Mouse (Mus musculus): ENCODE measurements around the gene Dpyd. TPM values are rescaled to one million over a fixed set of nuclear protein-coding genes. Genes with fewer than 3 reads are reported as not detected.
A peak's percentile ranks its signal among the peaks of the same experiment; 100 is the strongest.

The Dpyd gene
- polyA plus RNA-seq, 1 experiment from 2014 or later: 3.6 TPM

DNA sequence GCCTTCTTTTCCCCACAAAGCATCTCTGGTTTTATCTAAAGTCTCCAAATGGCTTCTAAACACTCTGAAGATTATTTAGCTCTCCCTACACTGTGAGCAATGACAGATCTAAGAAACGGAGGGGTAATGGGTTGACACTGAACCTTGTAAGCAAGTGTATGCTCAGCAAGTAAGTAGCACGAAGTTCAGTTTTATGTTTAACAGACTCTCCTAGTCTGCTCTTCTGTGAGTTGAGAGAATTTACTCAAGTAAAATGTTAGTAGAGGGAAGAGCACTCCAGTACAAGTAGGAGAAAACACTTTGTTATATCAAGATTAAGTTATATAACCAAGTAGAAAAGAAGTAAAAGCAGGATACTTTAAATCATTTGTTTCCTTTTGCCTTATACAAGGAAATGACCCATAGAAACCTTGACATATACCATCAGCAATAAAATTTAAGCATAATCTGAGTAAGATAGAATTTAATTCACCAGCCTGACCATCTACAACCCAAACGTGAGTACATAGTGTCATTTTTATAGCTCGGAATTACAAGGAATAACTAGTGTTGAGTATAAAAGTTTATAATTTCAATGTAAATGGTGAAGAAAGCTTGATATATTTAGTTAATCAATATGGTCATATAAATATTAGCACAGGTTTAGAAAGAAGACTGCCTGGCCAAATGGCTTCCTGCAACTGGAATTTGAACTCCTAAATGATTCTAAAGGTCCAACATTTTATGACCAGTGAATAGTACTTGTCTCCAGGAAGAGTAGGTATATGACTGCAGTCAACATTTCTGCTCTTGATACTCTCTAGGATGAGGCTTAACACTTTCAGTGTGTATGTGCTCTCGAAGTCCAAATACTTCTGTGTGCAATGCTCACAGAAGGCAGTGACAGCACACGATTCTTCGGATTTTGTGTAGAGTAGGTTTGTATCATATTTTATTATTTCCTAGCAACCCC is 40.0 kb downstream of the Dpyd start:
- Histone ChIP-seq H3K36me3 (no peaks in the 10 kb centered on the region), H3K4me3 (no peak overlapping the region), H3K27ac (replicated peaks) (no peak overlapping the region), H3K27me3 (ENCODE audit: low read depth, poor library complexity, severe bottlenecking) (no peaks in the 10 kb centered on the region), H3K9me3 (replicated peaks) (no peaks in the 10 kb centered on the region), H3K4me1 (no peaks in the 10 kb centered on the region)
- WGBS: 92% methylated on average over 7 of the region's 7 CpGs
- no peak for DNase-seq (ENCODE audit: low spot score)

DNA sequence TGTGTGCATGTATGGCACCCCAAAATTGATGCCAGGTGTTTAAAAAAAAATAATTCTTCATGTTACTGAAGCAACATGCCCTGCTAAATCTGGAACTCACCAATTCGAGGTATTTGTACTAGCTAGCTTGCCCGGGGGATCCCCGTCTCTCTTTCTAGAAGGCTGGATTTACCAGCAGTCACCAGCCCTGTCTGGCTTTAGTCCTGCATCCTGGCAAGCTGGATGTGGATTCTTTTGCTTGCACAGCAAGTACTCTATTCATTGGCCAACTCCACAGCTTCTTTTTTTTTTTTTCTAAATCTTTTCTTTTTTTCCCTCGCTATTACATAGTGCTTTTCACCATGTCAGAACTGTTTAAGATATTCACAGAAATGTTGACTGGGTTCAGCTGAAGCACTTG is 46.8 kb downstream of the Dpyd start:
- WGBS: 88% methylated on average over 4 of the region's 4 CpGs
- Histone ChIP-seq H3K4me3 (no peak overlapping the region), H3K36me3 (no peaks in the 10 kb centered on the region), H3K27me3 (ENCODE audit: low read depth, poor library complexity, severe bottlenecking) (no peaks in the 10 kb centered on the region), H3K27ac (replicated peaks) (no peak overlapping the region), H3K4me1 (no peaks in the 10 kb centered on the region), H3K9me3 (replicated peaks) (no peaks in the 10 kb centered on the region)
- DNase-seq (ENCODE audit: low spot score): no peak

DNA sequence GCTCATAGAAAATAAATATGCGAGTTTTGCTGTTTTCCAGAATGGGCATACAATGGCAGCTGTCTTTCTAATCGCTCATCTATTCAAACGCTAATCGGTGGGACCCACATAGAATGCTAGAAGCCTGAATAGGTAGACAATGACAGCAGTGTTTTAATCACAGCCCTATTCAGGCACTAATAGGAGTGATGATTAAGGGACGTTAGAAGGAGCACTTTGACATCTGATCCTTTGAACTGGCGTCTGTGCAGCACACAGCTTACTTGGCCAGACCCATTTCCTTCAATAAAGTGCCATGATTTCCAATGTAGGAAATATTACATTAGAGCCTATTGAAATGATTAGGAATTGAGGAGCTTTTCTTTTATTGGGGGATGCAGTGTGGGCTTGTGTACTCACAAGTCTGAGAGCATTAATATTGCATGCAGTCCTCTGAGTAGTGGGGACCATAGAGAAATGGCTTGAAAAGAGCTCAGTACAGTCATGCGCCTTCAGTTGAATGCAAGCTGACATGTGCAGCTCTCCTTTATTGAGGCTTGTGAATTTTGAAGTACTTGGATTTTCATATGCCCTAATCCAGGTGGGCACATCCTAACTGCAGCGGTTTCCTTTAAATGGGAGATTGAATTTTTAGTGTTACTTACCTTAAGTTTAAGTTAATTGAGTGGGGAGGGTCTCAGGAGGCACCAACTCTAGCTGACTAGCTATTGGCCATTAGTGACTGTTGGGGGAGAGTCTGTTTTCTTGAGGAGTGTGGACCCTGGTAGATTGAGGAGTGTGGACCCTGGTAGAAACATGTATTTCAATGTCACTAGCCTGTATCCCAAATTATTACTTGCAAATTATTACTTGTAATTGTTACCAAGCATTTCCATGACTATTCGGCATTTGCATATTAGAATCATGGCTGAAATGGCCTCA is 64.8 kb downstream of the Dpyd start:
- no peaks in the 10 kb centered on the region for H3K27me3 ChIP-seq (ENCODE audit: low read depth, poor library complexity, severe bottlenecking)

DNA sequence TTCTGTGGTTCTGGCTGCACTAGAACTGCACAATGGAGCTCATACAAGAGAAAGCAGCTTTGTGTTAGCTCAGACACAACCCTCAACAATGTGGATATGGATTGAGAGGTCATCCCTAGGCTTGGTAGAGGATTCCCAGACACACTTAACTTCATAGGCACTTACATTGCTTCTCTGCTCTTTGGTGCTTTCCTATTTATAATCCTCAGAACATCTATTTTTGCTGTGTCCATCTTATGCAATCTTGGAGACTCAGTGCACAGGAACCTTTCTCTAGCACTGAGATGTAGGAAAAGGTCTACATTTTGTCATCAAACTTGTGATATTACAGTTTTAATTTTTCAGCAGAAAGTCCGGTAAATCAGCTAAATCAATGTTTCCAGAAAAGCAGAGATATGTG is 67.8 kb downstream of the Dpyd start:
- Histone ChIP-seq H3K36me3 (no peaks in the 10 kb centered on the region), H3K9me3 (replicated peaks) (no peaks in the 10 kb centered on the region), H3K27ac (replicated peaks) (no peak overlapping the region), H3K4me3 (no peak overlapping the region), H3K4me1 (peaks cover 14% of the 10 kb centered on the region), H3K27me3 (ENCODE audit: low read depth, poor library complexity, severe bottlenecking) (no peaks in the 10 kb centered on the region)
- whole genome bisulfite sequencing: 92% methylated on average over 1 of the region's 1 CpGs
- DNase-seq (ENCODE audit: low spot score): no peak

More for the DNA sequence above, 64.8 kb downstream of the Dpyd start:
- peaks cover 14% of the 10 kb centered on the region for H3K4me1 ChIP-seq
- no peaks in the 10 kb centered on the region for H3K9me3 ChIP-seq (replicated peaks)
- WGBS: 50% methylated on average over 9 of the region's 9 CpGs
- no peaks in the 10 kb centered on the region for H3K36me3 ChIP-seq
- no peak for DNase-seq (ENCODE audit: low spot score)
- H3K27ac ChIP-seq (replicated peaks): no peak overlapping the region
- no peak overlapping the region for H3K4me3 ChIP-seq

DNA sequence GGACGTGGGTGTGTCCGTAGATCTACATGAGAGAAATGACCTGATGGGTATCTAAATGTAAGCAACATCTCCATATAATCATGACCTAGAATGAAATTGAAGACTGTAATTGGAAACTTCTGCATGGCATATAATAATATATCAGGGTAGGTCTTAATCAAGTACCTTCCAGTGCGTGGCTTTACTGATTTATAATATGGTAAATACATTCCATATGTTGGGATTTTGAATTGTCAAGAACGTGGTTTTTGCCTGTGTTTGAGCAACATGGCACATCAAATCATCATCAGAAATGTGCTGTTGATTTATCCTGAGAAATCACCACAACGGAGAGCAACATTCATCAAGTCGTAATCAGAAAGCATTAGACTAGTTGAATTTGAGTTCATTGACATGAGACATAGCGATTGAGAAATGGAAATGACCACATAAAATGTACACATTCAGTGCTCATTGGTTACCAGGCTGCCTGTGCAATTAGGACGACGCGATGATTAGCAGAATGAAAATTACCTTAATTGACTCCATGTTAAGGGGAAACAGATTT is 84.2 kb downstream of the Dpyd start:
- WGBS: 94% methylated on average over 10 of the region's 10 CpGs
- DNase-seq (ENCODE audit: low spot score): no peak
- Histone ChIP-seq H3K36me3 (no peaks in the 10 kb centered on the region), H3K9me3 (replicated peaks) (no peaks in the 10 kb centered on the region), H3K27ac (replicated peaks) (no peak overlapping the region), H3K4me3 (no peak overlapping the region), H3K27me3 (ENCODE audit: low read depth, poor library complexity, severe bottlenecking) (no peaks in the 10 kb centered on the region), H3K4me1 (no peaks in the 10 kb centered on the region)

DNA sequence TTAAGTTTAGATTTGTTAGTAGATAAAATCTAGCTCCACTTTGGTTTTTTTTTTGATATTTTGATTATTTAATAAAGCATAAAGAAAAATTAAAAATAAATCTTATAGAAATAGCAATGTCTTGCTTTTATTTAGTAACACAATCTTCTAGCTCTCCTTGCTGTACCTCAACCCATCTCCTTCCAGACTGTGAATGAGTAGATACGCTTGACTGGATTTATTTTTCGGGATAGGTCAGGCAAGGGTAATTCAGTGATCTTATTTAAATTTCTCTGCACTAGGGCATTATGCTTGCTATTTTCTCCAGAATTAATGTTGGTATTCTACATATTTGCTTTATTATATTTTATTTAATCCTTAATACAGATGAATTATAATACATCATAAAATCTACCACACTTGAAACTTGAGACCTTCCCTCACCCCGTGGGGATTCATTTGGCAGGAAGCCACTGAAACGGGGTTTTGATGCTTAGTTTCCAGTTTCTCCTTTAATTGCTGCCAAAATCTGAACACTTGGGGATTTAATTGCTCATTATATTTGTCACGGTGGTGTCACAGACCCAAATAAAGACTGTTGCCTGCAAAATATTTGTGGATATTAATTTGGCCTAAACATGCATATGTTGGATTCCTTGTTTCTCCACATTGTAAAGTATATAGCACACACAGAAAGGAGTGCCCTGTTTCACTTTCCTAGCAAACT is 102.2 kb downstream of the Dpyd start:
- H3K36me3 ChIP-seq: no peaks in the 10 kb centered on the region
- no peak overlapping the region for H3K27ac ChIP-seq (replicated peaks)
- 80% methylated on average over 5 of the region's 5 CpGs for WGBS

DNA sequence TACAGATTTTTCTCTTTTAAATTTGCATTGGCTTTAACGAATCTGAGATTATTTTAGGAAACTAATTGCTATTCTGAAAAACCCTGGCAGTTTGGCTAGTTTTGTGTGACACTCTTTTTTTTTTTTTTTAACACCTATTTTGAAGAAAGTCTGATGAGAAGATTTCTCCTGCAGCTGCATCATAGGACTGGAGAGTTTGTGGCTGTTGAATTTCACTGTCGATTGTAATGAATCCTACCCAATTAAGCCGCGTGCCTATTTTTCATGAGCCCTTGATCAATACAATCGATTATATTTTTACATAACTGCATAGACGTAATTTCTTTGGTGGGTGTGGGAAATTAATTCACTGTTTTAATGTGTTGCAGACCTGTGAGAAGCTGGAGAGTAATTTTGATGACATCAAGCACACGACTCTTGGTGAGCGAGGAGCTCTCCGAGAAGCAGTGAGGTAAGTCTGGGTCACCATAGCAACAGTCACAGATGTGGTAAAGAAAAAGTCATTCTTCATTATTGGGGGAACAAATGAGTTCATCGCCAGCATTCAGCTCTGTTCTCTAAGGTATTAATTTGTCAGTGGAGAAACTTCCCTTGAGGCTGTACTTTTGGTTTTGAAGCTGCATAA is 112.3 kb downstream of the Dpyd start:
- peaks cover 2% of the 10 kb centered on the region; the same call in 1 of the 2 replicates for H3K27me3 ChIP-seq (ENCODE audit: low read depth, poor library complexity, severe bottlenecking)
- peak; percentile 21 for DNase-seq (ENCODE audit: low spot score)
- peaks cover 29% of the 10 kb centered on the region for H3K4me1 ChIP-seq
- no peaks in the 10 kb centered on the region for H3K9me3 ChIP-seq (replicated peaks)
- H3K27ac ChIP-seq (replicated peaks): no peak overlapping the region
- peak overlapping the region; percentile 14; the same call in 1 of the 2 replicates for H3K4me3 ChIP-seq
- 39% methylated on average over 10 of the region's 10 CpGs for WGBS
- H3K36me3 ChIP-seq: no peaks in the 10 kb centered on the region

More for the DNA sequence above, 102.2 kb downstream of the Dpyd start:
- Histone ChIP-seq H3K27me3 (ENCODE audit: low read depth, poor library complexity, severe bottlenecking) (no peaks in the 10 kb centered on the region), H3K9me3 (replicated peaks) (no peaks in the 10 kb centered on the region), H3K4me1 (no peaks in the 10 kb centered on the region), H3K4me3 (no peak overlapping the region)
- DNase-seq (ENCODE audit: low spot score): no peak

DNA sequence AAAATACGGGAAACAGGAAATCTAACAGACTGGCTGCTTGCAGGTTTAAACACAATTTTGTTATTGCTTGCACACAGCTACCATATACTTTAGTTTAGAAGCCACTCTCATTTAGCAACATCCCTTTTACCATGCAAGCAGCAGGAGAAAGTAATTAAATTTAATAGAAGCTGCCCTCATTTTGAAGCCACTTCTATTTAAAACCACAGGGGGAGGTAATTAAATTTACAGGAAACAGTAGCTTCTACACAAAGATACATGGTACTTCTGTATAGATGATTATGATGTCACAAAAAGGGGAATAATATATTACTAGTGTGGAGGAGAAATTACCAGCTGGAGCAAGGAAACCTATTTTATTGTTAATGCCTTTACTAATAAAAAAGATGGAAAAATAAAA is 113.5 kb downstream of the Dpyd start:
- H3K27ac ChIP-seq (replicated peaks): no peak overlapping the region
- 55% methylated on average over 1 of the region's 1 CpGs for WGBS
- H3K4me1 ChIP-seq: peaks cover 29% of the 10 kb centered on the region
- H3K4me3 ChIP-seq: no peak overlapping the region
- DNase-seq (ENCODE audit: low spot score): no peak
- no peaks in the 10 kb centered on the region for H3K36me3 ChIP-seq
- no peaks in the 10 kb centered on the region for H3K9me3 ChIP-seq (replicated peaks)
- H3K27me3 ChIP-seq (ENCODE audit: low read depth, poor library complexity, severe bottlenecking): peaks cover 2% of the 10 kb centered on the region; the same call in 1 of the 2 replicates

DNA sequence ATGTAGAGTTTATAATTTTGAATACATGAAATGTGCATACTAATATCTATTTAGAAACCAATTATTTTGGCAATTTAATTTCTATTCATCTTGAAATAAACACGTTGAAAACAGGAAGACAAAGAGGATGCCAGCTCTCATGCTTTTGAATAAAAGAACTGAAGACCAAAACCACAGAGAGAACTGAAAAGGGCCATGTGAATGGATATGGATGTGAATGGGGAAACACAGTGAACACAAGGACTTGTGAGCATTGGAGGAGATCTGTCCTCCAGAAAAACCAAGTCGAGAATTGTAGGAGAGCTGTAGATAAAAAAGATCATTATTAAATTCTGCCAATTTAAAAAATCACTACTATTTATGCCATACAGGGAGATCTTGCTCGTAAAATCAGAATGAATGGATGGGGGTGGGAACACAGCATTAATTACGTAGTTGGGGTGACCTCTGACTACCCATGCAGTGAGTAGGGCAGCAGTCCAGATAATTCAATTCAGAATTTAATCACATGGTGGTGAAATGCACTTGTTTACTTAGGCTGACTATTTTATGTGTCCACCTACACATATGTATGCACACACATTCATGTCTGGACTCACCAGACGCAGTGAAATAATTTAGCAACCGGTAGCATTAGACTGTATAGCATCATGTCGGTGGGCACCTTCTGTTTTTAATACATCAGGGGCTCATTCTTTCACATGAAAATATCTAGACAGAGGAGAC is 114.3 kb downstream of the Dpyd start:
- peak overlapping the region; percentile 28; the same call in 1 of the 2 replicates for H3K27ac ChIP-seq (replicated peaks)
- no peak for DNase-seq (ENCODE audit: low spot score)
- no peak overlapping the region for H3K4me3 ChIP-seq
- H3K4me1 ChIP-seq: peaks cover 29% of the 10 kb centered on the region
- WGBS: 48% methylated on average over 7 of the region's 7 CpGs
- peaks cover 2% of the 10 kb centered on the region; the same call in 1 of the 2 replicates for H3K27me3 ChIP-seq (ENCODE audit: low read depth, poor library complexity, severe bottlenecking)
- no peaks in the 10 kb centered on the region for H3K36me3 ChIP-seq
- no peaks in the 10 kb centered on the region for H3K9me3 ChIP-seq (replicated peaks)

DNA sequence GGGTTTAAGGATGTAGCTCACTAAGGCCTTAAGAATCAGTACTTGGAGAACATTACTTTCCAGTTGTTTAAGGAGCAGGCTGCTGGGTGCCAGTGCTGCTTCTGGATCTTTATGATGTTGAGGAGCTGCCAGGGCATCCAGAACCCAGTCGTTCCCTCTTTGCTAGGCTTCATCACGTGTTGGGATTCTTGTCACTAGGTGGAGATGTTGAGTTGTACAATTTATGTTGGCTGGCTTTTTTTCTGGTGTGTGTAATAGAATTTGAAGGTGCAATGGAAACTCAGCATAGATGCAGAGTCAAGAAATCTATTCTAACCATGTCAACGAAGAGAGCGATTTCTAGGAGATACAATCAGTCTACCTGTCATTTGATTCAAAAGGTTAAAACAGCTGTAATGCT is 118.9 kb downstream of the Dpyd start:
- no peak overlapping the region for H3K27ac ChIP-seq (replicated peaks)
- H3K4me1 ChIP-seq: peaks cover 10% of the 10 kb centered on the region
- H3K36me3 ChIP-seq: no peaks in the 10 kb centered on the region
- WGBS: 61% methylated on average over 4 of the region's 4 CpGs
- H3K27me3 ChIP-seq (ENCODE audit: low read depth, poor library complexity, severe bottlenecking): peaks cover 2% of the 10 kb centered on the region; the same call in 1 of the 2 replicates
- H3K4me3 ChIP-seq: no peak overlapping the region
- no peaks in the 10 kb centered on the region for H3K9me3 ChIP-seq (replicated peaks)
- DNase-seq (ENCODE audit: low spot score): no peak

DNA sequence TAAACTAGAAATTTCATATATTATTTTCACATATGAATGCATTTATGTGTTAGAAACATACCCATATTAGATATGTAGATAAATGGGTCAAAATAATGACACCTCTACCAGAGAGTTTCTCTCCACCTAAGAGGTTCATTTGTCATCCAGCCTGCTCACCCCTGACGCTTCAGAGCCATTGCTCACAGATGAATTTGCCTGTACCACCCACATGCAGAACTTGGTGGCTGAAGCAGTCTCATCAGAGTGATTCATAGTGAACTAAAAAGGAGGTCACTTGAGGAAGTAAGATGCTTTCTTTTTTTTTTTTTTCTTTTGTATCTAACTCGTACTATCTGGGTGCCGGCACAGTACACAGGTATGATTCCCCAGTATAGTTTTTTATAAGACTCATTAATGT is 188.3 kb downstream of the Dpyd start:
- Histone ChIP-seq H3K27ac (replicated peaks) (no peak overlapping the region), H3K36me3 (no peaks in the 10 kb centered on the region), H3K4me1 (no peaks in the 10 kb centered on the region), H3K27me3 (ENCODE audit: low read depth, poor library complexity, severe bottlenecking) (no peaks in the 10 kb centered on the region), H3K4me3 (no peak overlapping the region), H3K9me3 (replicated peaks) (no peaks in the 10 kb centered on the region)
- no peak for DNase-seq (ENCODE audit: low spot score)
- 86% methylated on average over 3 of the region's 3 CpGs for WGBS

Measured in midbrain, embryonic 10.5 days (tissue).